In the genomic region with DNA sequence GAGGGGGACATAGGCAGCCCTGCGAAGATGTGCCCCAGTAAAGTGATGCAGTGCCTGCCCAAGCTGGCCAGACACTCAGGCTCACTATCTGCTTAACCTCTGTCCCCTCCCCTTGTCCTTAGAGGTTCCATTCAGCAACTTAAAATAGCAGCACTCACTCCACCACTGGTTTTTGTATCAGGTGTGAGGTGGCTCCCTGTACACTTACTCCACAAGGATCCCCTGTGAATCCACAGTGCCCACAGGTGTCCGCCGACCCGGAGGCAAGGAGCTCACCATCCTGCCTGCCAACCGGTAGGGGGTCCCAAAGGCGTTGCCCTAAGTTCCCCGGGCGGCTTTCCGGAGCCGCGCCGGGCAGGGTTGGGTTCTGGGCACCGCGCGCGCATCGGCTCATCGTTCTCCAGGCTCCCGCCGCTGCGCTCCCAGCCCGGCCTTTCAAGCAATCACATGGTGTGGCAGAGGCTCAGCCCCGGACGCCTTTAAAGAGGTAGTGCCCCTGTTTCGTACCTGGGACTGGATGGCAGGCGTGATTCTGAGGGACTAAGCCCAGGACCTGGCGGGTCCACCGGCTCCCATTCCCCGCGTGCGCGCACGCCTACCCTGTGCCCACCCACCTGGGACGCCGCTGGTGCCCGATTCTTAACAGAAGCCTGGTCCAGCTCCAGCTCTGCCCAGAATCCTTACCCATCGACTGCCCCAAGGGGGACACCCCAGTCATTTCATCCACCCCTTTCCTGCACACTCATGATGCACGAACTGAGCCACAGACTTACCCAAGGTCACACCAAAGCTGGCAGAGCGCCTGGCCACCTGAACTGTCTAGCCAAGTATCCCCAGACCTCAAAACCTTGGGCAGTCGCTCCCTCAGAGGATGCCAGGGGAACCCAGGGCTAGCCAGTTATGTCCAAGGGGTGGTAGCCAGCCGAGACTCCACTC, we compare ENCODE assay signal across 8 mouse cellular contexts. TPM values are rescaled to one million over a fixed set of nuclear protein-coding genes. Genes with fewer than 3 reads are reported as not detected.
DNase-seq lines count a peak whose midpoint lies in the region; ATAC-seq and TF ChIP-seq lines count a peak whose summit lies in the region.

No protein-coding gene starts in this region.

- H3K4me3 ChIP-seq in gastrocnemius, adult 2 months = peak overlapping the region; percentile 72
- H3K4me3 ChIP-seq in forebrain, postnatal 0 days (ENCODE audit: low read depth, low read length) = peak overlapping the region; percentile 55
- H3K4me3 ChIP-seq in myocyte = no peak overlapping the region

- peaks cover 17% of the 10 kb centered on the region for H3K4me1 ChIP-seq in forebrain, postnatal 0 days (ENCODE audit: insufficient read depth)

- H3K9me3 ChIP-seq in forebrain, postnatal 0 days (ENCODE audit: low read length) = no peaks in the 10 kb centered on the region

- peak overlapping the region; percentile 72 for H3K9ac ChIP-seq in forebrain, postnatal 0 days

- peak overlapping the region; percentile 46; the same call in 1 of the 2 replicates for H3K27ac ChIP-seq in gastrocnemius, adult 2 months
- H3K27ac ChIP-seq in forebrain, postnatal 0 days (ENCODE audit: low read depth, low read length) = peak overlapping the region; percentile 83

- H3K36me3 ChIP-seq in forebrain, postnatal 0 days (ENCODE audit: insufficient read depth) = no peaks in the 10 kb centered on the region
- no peaks in the 10 kb centered on the region for H3K36me3 ChIP-seq in myocyte (ENCODE audit: control insufficient read depth, insufficient read depth)

- 0 out of 2 replicates have a peak, but pooled peaks cover 5% of the 10 kb centered on the region for H3K27me3 ChIP-seq in forebrain, postnatal 0 days (ENCODE audit: insufficient read depth, low read length)
- peaks cover 55% of the 10 kb centered on the region for H3K27me3 ChIP-seq in myocyte (ENCODE audit: control insufficient read depth, insufficient read depth, insufficient read length)

- DNase-seq in gastrocnemius, adult 2 months = peak; percentile 72
- no peak for DNase-seq in gastrocnemius, postnatal 36 days
- peak; percentile 81 for DNase-seq in cerebellum, adult 11 months
- DNase-seq in forebrain, postnatal 0 days = peak; percentile 70
- DNase-seq in induced T-regulatory cell, adult 2 months (ENCODE audit: low read depth) = peak; percentile 1
- DNase-seq in left cerebral cortex, postnatal 36 days (ENCODE audit: low spot score in 2 of 2) = peak; percentile 76 to 80
- no peak for DNase-seq in spleen, adult 12 weeks (ENCODE audit: low spot score)

- no peak for TF ChIP-seq CTCF in gastrocnemius, adult 2 months (IDR thresholded peaks at IDR 0.05)
- peak; percentile 35; the same call in 1 of the 2 replicates for TF ChIP-seq CTCF in forebrain, postnatal 0 days (IDR thresholded peaks at IDR 0.05; ENCODE audit: low read depth)

- ATAC-seq in forebrain, postnatal 0 days = peak; percentile 73

- TF ChIP-seq POLR2A in myocyte (IDR thresholded peaks at IDR 0.05; ENCODE audit: insufficient read length, low read depth) = no peak

- H3K4me2 ChIP-seq in forebrain, postnatal 0 days (ENCODE audit: low read depth) = peak overlapping the region; percentile 89
- H3K4me2 ChIP-seq in myocyte (ENCODE audit: low read depth) = peak overlapping the region; percentile 24

- 1% methylated on average over 41 of the region's 41 CpGs for WGBS in forebrain, postnatal 0 days

- H3ac ChIP-seq in myocyte (ENCODE audit: control insufficient read depth, insufficient read length) = no peak overlapping the region

- intact Hi-C loops in gastrocnemius, adult 2 months (cut with DNase I) = no loop called here
- intact Hi-C loops in gastrocnemius, postnatal 36 days (cut with DNase I) = no loop called here
- intact Hi-C loops in left cerebral cortex, postnatal 36 days (cut with DNase I) = loop anchor here (2.0 kb wide), 1 partner anchor 34 kb away; no protein-coding TSS in a partner anchor

- H3K79me2 ChIP-seq in myocyte (ENCODE audit: control insufficient read depth, insufficient read depth) = no peaks in the 10 kb centered on the region

TF ChIP-seq in myocyte, 11 proteins besides CTCF, POLR2A, EP300 and RAD21:
- TF ChIP-seq TCF12 (IDR thresholded peaks at IDR 0.05; ENCODE audit: insufficient read depth, poor library complexity, severe bottlenecking) = no peak
- no peak for TF ChIP-seq CEBPB (IDR thresholded peaks at IDR 0.05; ENCODE audit: insufficient read depth, poor library complexity, severe bottlenecking)
- TF ChIP-seq REST (IDR thresholded peaks at IDR 0.05; ENCODE audit: insufficient read depth, insufficient read length) = no peak
- no peak for TF ChIP-seq MYOG (IDR thresholded peaks at IDR 0.05; ENCODE audit: control insufficient read depth in 1 of 3, insufficient read depth in 1 of 3, insufficient read length in 2 of 3, low read depth in 2 of 3)
- TF ChIP-seq MYOD1 (IDR thresholded peaks at IDR 0.05; ENCODE audit: control insufficient read depth in 1 of 3, insufficient read length in 2 of 3, low read depth in 2 of 3) = no peak
- TF ChIP-seq SRF (IDR thresholded peaks at IDR 0.05; ENCODE audit: control insufficient read depth, insufficient read length, low read depth) = no peak
- no peak for TF ChIP-seq POLR2AphosphoS2 (IDR thresholded peaks at IDR 0.05; ENCODE audit: insufficient read length, low read depth)
- no peak for TF ChIP-seq MAX (IDR thresholded peaks at IDR 0.05; ENCODE audit: low read depth)
- TF ChIP-seq USF1 (IDR thresholded peaks at IDR 0.05; ENCODE audit: low read depth) = no peak
- TF ChIP-seq TCF3 (IDR thresholded peaks at IDR 0.05; ENCODE audit: insufficient read length, low read depth) = no peak
- TF ChIP-seq E2F4 (IDR thresholded peaks at IDR 0.05; ENCODE audit: insufficient read depth) = no peak

RNA-seq across cellular contexts. Expression of a gene that starts 0.5 kb away (rescaled TPM):
- under 1 TPM; 0.20 to 0.31 TPM for total RNA-seq in gastrocnemius, adult 2 months (2021)
- total RNA-seq in gastrocnemius, postnatal 36 days (2021) = under 1 TPM; 0.33 to 0.59 TPM
- 38.4 and 41.5 TPM in 2 replicates for total RNA-seq in forebrain, postnatal 0 days (2014; rRNA removed)
- polyA plus RNA-seq in forebrain, postnatal 0 days (2015; fragmentation: Nextera tagmentation; extraction: Ambion mirVana) = 29.3 and 37.5 TPM in 2 replicates
- 100 to 1,000 TPM; 175 to 206 TPM for total RNA-seq in left cerebral cortex, postnatal 36 days (2021)
- polyA plus RNA-seq in myocyte (2012; fragmentation: generic; extraction: Trizol) = 4.5 TPM

RNA-seq across cellular contexts. Expression of a gene that starts 41.5 kb away (rescaled TPM):
- total RNA-seq in gastrocnemius, adult 2 months (2021) = 100 to 1,000 TPM; 192 to 318 TPM
- 100 to 1,000 TPM; 547 to 589 TPM for total RNA-seq in gastrocnemius, postnatal 36 days (2021)
- total RNA-seq in forebrain, postnatal 0 days (2014; rRNA removed) = 0.10 and 0.23 TPM in 2 replicates
- polyA plus RNA-seq in forebrain, postnatal 0 days (2015; fragmentation: Nextera tagmentation; extraction: Ambion mirVana) = 0.12 TPM in 1 of 2 replicates, not detected in the other
- under 1 TPM in 1 of 2 experiments, not detected in 1; 0.27 TPM for total RNA-seq in left cerebral cortex, postnatal 36 days (2021)
- 1,516 TPM for polyA plus RNA-seq in myocyte (2012; fragmentation: generic; extraction: Trizol)

RNA-seq across cellular contexts. Expression of a gene that starts 52.7 kb away (rescaled TPM):
- 1 to 10 TPM; 1.8 to 6.9 TPM for total RNA-seq in gastrocnemius, adult 2 months (2021)
- 1 to 10 TPM in 1 of 2 experiments, under 1 TPM in 1; 0.64 to 1.8 TPM for total RNA-seq in gastrocnemius, postnatal 36 days (2021)
- total RNA-seq in forebrain, postnatal 0 days (2014; rRNA removed) = 0.38 and 1.3 TPM in 2 replicates
- 3.3 and 4.1 TPM in 2 replicates for polyA plus RNA-seq in forebrain, postnatal 0 days (2015; fragmentation: Nextera tagmentation; extraction: Ambion mirVana)
- 10 to 100 TPM; 12.0 to 12.4 TPM for total RNA-seq in left cerebral cortex, postnatal 36 days (2021)
- polyA plus RNA-seq in myocyte (2012; fragmentation: generic; extraction: Trizol) = 32.9 TPM

RNA-seq across cellular contexts. Expression of a gene that starts 55.1 kb away (rescaled TPM):
- total RNA-seq in gastrocnemius, adult 2 months (2021) = 10 to 100 TPM; 11.6 to 34.5 TPM
- 10 to 100 TPM; 20.1 to 20.9 TPM for total RNA-seq in gastrocnemius, postnatal 36 days (2021)
- total RNA-seq in forebrain, postnatal 0 days (2014; rRNA removed) = 0.08 and 0.29 TPM in 2 replicates
- 0.19 and 0.28 TPM in 2 replicates for polyA plus RNA-seq in forebrain, postnatal 0 days (2015; fragmentation: Nextera tagmentation; extraction: Ambion mirVana)
- total RNA-seq in left cerebral cortex, postnatal 36 days (2021) = not detected
- polyA plus RNA-seq in myocyte (2012; fragmentation: generic; extraction: Trizol) = 1,426 TPM

Comparison
In these comparisons a context has a peak if more than half of its experiments do, and no peak if none do; other contexts are left out.
1. DNase-seq: peak in gastrocnemius, adult 2 months (single experiment), cerebellum, adult 11 months (single experiment), forebrain, postnatal 0 days (single experiment), induced T-regulatory cell, adult 2 months (single experiment) and left cerebral cortex, postnatal 36 days (2 of 2); none in gastrocnemius, postnatal 36 days (0 of 2) and spleen, adult 12 weeks (single experiment).
2. RNA of a gene that starts 0.5 kb away (total RNA-seq): 175 to 206 TPM in left cerebral cortex, postnatal 36 days and 38.4 to 41.5 TPM in forebrain, postnatal 0 days; 0.33 to 0.59 TPM in gastrocnemius, postnatal 36 days and 0.20 to 0.31 TPM in gastrocnemius, adult 2 months; every median in the first group is over 10 times any median in the second.
3. RNA of a gene that starts 41.5 kb away (total RNA-seq): 547 to 589 TPM in gastrocnemius, postnatal 36 days and 192 to 318 TPM in gastrocnemius, adult 2 months; 0.27 TPM in left cerebral cortex, postnatal 36 days and 0.10 to 0.23 TPM in forebrain, postnatal 0 days; every median in the first group is over 100 times any median in the second.